Mouse (Mus musculus) heart, postnatal 0 days (tissue): Measurements from ENCODE around the gene Cnpy2.

Experiments
- CTCF ChIP-seq: IDR thresholded peaks from 2 replicates; pipeline ENCODE4 v1.5.1; 2016; ENCODE audit warnings: antibody characterized with exemption, control low read depth, low read depth
- EP300 ChIP-seq: IDR thresholded peaks from 2 replicates; pipeline ENCODE4 v1.6.1; 2016; ENCODE audit warnings: antibody characterized with exemption, low read depth

- TF ChIP-seq CTCF = peak; percentile 83
- TF ChIP-seq EP300 = no peak
Measured at GRCm38 (mm10) chr10:128335582-128335981, 13.3 kb downstream of the Cnpy2 start.
